Mouse (Mus musculus) cerebellum, adult 9-10 months (tissue): ENCODE measurements around the gene Tmem108.
"Not testable (repeated sequence)": the region's sequence is repeated elsewhere in the genome, so short reads cannot be mapped to it uniquely, and the experiment has no call there.

Source experiments
- DNase-seq: peaks from one replicate; pipeline ENCODE4 v3.0.0; 2022

Gene Tmem108

GRCm38 (mm10) chr9:103678531-103679060, 83.0 kb downstream of the Tmem108 start:
- no peak for DNase-seq

- no peak for DNase-seq
These were observed 83.8 kb downstream of the Tmem108 start for GRCm38 (mm10) chr9:103677811-103678210.

- DNase-seq = no peak
These were observed 85.7 kb downstream of the Tmem108 start for GRCm38 (mm10) chr9:103675721-103676480.

- DNase-seq = no peak
These were observed 88.8 kb downstream of the Tmem108 start for GRCm38 (mm10) chr9:103672881-103673280.

- not testable (repeated sequence) for DNase-seq
These were observed 91.0 kb downstream of the Tmem108 start for GRCm38 (mm10) chr9:103670592-103671113.

- DNase-seq = no peak
These were observed 92.8 kb downstream of the Tmem108 start for GRCm38 (mm10) chr9:103668830-103669229.

GRCm38 (mm10) chr9:103665817-103666216, 95.8 kb downstream of the Tmem108 start:
- no peak for DNase-seq

- peak; percentile 57 for DNase-seq
These were observed 97.5 kb downstream of the Tmem108 start for GRCm38 (mm10) chr9:103664151-103664550.

GRCm38 (mm10) chr9:103661873-103662272, 99.8 kb downstream of the Tmem108 start:
- no peak for DNase-seq

- DNase-seq = no peak
These were observed 103.7 kb downstream of the Tmem108 start for GRCm38 (mm10) chr9:103657981-103658380.

GRCm38 (mm10) chr9:103657183-103657975, 104.3 kb downstream of the Tmem108 start:
- DNase-seq = no peak

GRCm38 (mm10) chr9:103653995-103654587, 107.5 kb downstream of the Tmem108 start:
- DNase-seq = no peak

- peak; percentile 59 for DNase-seq
These were observed 109.3 kb downstream of the Tmem108 start for GRCm38 (mm10) chr9:103652127-103652882.

- DNase-seq = no peak
These were observed 115.0 kb downstream of the Tmem108 start for GRCm38 (mm10) chr9:103646605-103647004.

GRCm38 (mm10) chr9:103645724-103646123, 115.9 kb downstream of the Tmem108 start:
- no peak for DNase-seq

GRCm38 (mm10) chr9:103642300-103642699, 119.3 kb downstream of the Tmem108 start:
- no peak for DNase-seq

GRCm38 (mm10) chr9:103641340-103641739, 120.3 kb downstream of the Tmem108 start:
- DNase-seq = no peak

GRCm38 (mm10) chr9:103639413-103639812, 122.2 kb downstream of the Tmem108 start:
- DNase-seq = no peak

- no peak for DNase-seq
These were observed 124.2 kb downstream of the Tmem108 start for GRCm38 (mm10) chr9:103637451-103637850.

GRCm38 (mm10) chr9:103636847-103637246, 124.8 kb downstream of the Tmem108 start:
- no peak for DNase-seq

GRCm38 (mm10) chr9:103628861-103629469, 132.7 kb downstream of the Tmem108 start:
- DNase-seq = no peak

GRCm38 (mm10) chr9:103627404-103627900, 134.2 kb downstream of the Tmem108 start:
- DNase-seq = no peak
